Mouse (Mus musculus): ENCODE measurements around the gene Zmym2. TPM values are rescaled to one million over a fixed set of nuclear protein-coding genes. Genes with fewer than 3 reads are reported as not detected.
"Not testable (repeated sequence)": the region's sequence is repeated elsewhere in the genome, so short reads cannot be mapped to it uniquely, and the experiment has no call there.

The Zmym2 gene
- polyA plus RNA-seq, 2 experiments, result 6.6 to 6.7 TPM

GRCm38 (mm10) chr14:56864041-56864440, 22.4 kb upstream of the Zmym2 start:
- H3K4me1 ChIP-seq (replicated peaks; ENCODE audit: control insufficient read depth in 2 of 2, insufficient read depth in 2 of 2, low read length in 1 of 2), result no peaks in the 10 kb centered on the region
- H3K27ac ChIP-seq, result no peak overlapping the region
- H3K9me3 ChIP-seq (ENCODE audit: control insufficient read depth, low read length), result no peaks in the 10 kb centered on the region
- no peak overlapping the region for H3K4me2 ChIP-seq (ENCODE audit: low read depth)
- H3K4me3 ChIP-seq (ENCODE audit: insufficient read depth in 1 of 2, low read depth in 2 of 2, low read length in 2 of 2), result no peak overlapping the region
- no peak for TF ChIP-seq EP300 (IDR thresholded peaks at IDR 0.05; ENCODE audit: low read depth)
- no peak for TF ChIP-seq CTCF (IDR thresholded peaks at IDR 0.05; ENCODE audit: low read depth)
- WGBS (ENCODE audit: insufficient replicate concordance), result 40% methylated on average over 8 of the region's 8 CpGs
- H3K36me3 ChIP-seq (replicated peaks; ENCODE audit: control insufficient read depth, insufficient read depth, low read depth), result no peaks in the 10 kb centered on the region
- DNase-seq (ENCODE audit: low read depth in 3 of 3, low spot score in 3 of 3), result no peak
- H3K9ac ChIP-seq (replicated peaks), result no peak overlapping the region
- H3K27me3 ChIP-seq (ENCODE audit: control insufficient read depth, insufficient read depth, low read length), result peaks cover 23% of the 10 kb centered on the region
- no peak for ATAC-seq (ENCODE audit: insufficient read depth)

- Histone ChIP-seq H3K9me3 (ENCODE audit: control insufficient read depth, low read length) (no peaks in the 10 kb centered on the region), H3K4me2 (ENCODE audit: low read depth) (peak overlapping the region; percentile 7), H3K27me3 (ENCODE audit: control insufficient read depth, insufficient read depth, low read length) (peaks cover 23% of the 10 kb centered on the region), H3K4me3 (ENCODE audit: insufficient read depth in 1 of 2, low read depth in 2 of 2, low read length in 2 of 2) (no peak overlapping the region; a peak in 1 of 4 replicates), H3K4me1 (replicated peaks; ENCODE audit: control insufficient read depth in 2 of 2, insufficient read depth in 2 of 2, low read length in 1 of 2) (no peaks in the 10 kb centered on the region), H3K9ac (replicated peaks) (no peak overlapping the region), H3K36me3 (replicated peaks; ENCODE audit: control insufficient read depth, insufficient read depth, low read depth) (no peaks in the 10 kb centered on the region), H3K27ac (no peak overlapping the region)
- ATAC-seq (ENCODE audit: insufficient read depth), result no peak
- no peak for DNase-seq (ENCODE audit: low read depth in 3 of 3, low spot score in 3 of 3)
- TF ChIP-seq CTCF (IDR thresholded peaks at IDR 0.05; ENCODE audit: low read depth) (no peak), EP300 (IDR thresholded peaks at IDR 0.05; ENCODE audit: low read depth) (no peak)
- WGBS (ENCODE audit: insufficient replicate concordance), result 4% methylated on average over 13 of the region's 13 CpGs
These were observed 21.8 kb upstream of the Zmym2 start for GRCm38 (mm10) chr14:56864641-56865040.

GRCm38 (mm10) chr14:56865112-56865511, 21.3 kb upstream of the Zmym2 start:
- H3K9ac ChIP-seq (replicated peaks); ATAC-seq (ENCODE audit: insufficient read depth); H3K36me3 ChIP-seq (replicated peaks; ENCODE audit: control insufficient read depth, insufficient read depth, low read depth); H3K9me3 ChIP-seq (ENCODE audit: control insufficient read depth, low read length); H3K4me3 ChIP-seq (ENCODE audit: insufficient read depth in 1 of 2, low read depth in 2 of 2, low read length in 2 of 2); DNase-seq (ENCODE audit: low read depth in 3 of 3, low spot score in 3 of 3); H3K27ac ChIP-seq; H3K4me1 ChIP-seq (replicated peaks; ENCODE audit: control insufficient read depth in 2 of 2, insufficient read depth in 2 of 2, low read length in 1 of 2): not testable (repeated sequence)
- Histone ChIP-seq H3K27me3 (ENCODE audit: control insufficient read depth, insufficient read depth, low read length) (peaks cover 23% of the 10 kb centered on the region), H3K4me2 (ENCODE audit: low read depth) (peak overlapping the region; percentile 7)
- WGBS (ENCODE audit: insufficient replicate concordance), result 3% methylated on average over 30 of the region's 30 CpGs

- no peak for DNase-seq (ENCODE audit: low read depth in 3 of 3, low spot score in 3 of 3)
- Histone ChIP-seq H3K36me3 (replicated peaks; ENCODE audit: control insufficient read depth, insufficient read depth, low read depth) (no peaks in the 10 kb centered on the region), H3K4me2 (ENCODE audit: low read depth) (no peak overlapping the region), H3K9ac (replicated peaks) (no peak overlapping the region), H3K9me3 (ENCODE audit: control insufficient read depth, low read length) (no peaks in the 10 kb centered on the region), H3K4me1 (replicated peaks; ENCODE audit: control insufficient read depth in 2 of 2, insufficient read depth in 2 of 2, low read length in 1 of 2) (no peaks in the 10 kb centered on the region), H3K4me3 (ENCODE audit: insufficient read depth in 1 of 2, low read depth in 2 of 2, low read length in 2 of 2) (no peak overlapping the region), H3K27me3 (ENCODE audit: control insufficient read depth, insufficient read depth, low read length) (no peaks in the 10 kb centered on the region), H3K27ac (no peak overlapping the region)
- no peak for TF ChIP-seq EP300 (IDR thresholded peaks at IDR 0.05; ENCODE audit: low read depth)
- WGBS (ENCODE audit: insufficient replicate concordance), result 61% methylated on average over 5 of the region's 5 CpGs
- ATAC-seq (ENCODE audit: insufficient read depth), result no peak
These were observed 12.9 kb upstream of the Zmym2 start for GRCm38 (mm10) chr14:56873525-56873924.

GRCm38 (mm10) chr14:56875586-56876159, 10.8 kb upstream of the Zmym2 start:
- H3K4me2 ChIP-seq (ENCODE audit: low read depth), result no peak overlapping the region
- H3K9me3 ChIP-seq (ENCODE audit: control insufficient read depth, low read length), result no peaks in the 10 kb centered on the region
- no peak for TF ChIP-seq CTCF (IDR thresholded peaks at IDR 0.05; ENCODE audit: low read depth)
- no peak for TF ChIP-seq EP300 (IDR thresholded peaks at IDR 0.05; ENCODE audit: low read depth)
- no peak overlapping the region for H3K4me3 ChIP-seq (ENCODE audit: insufficient read depth in 1 of 2, low read depth in 2 of 2, low read length in 2 of 2)
- H3K4me1 ChIP-seq (replicated peaks; ENCODE audit: control insufficient read depth in 2 of 2, insufficient read depth in 2 of 2, low read length in 1 of 2), result no peaks in the 10 kb centered on the region
- no peak for ATAC-seq (ENCODE audit: insufficient read depth)
- no peak for DNase-seq (ENCODE audit: low read depth in 3 of 3, low spot score in 3 of 3)
- no peak overlapping the region for H3K27ac ChIP-seq
- no peak overlapping the region for H3K9ac ChIP-seq (replicated peaks)
- no peaks in the 10 kb centered on the region for H3K27me3 ChIP-seq (ENCODE audit: control insufficient read depth, insufficient read depth, low read length)
- H3K36me3 ChIP-seq (replicated peaks; ENCODE audit: control insufficient read depth, insufficient read depth, low read depth), result no peaks in the 10 kb centered on the region
